Mouse (Mus musculus) cerebellum, adult 2 months (tissue): Measurements from ENCODE around the gene Vmn2r59. TPM values are rescaled to one million over a fixed set of nuclear protein-coding genes. Genes with fewer than 3 reads are reported as not detected.
"Not testable (repeated sequence)": the region's sequence is repeated elsewhere in the genome, so short reads cannot be mapped to it uniquely, and the experiment has no call there.

Source experiments
- DNase-seq, 2 experiments: peaks; one replicate each; pipeline ENCODE4 v3.0.0; 2021
- H3K27ac ChIP-seq: fragments of 200-500 bp; 2 replicates; pipeline ENCODE4 v1.5.1; 2012; ENCODE audit warnings: low read length, control low read depth, inconsistent platforms; ENCODE audit not compliant: insufficient read depth
- H3K27me3 ChIP-seq: fragments of 200-500 bp; 2 replicates; pipeline ENCODE4 v1.6.1; 2012; ENCODE audit warnings: inconsistent platforms, mild to moderate bottlenecking, low read length, moderate library complexity; ENCODE audit not compliant: control insufficient read depth, insufficient read depth
- H3K4me1 ChIP-seq: fragments of 200-500 bp; 2 replicates; pipeline ENCODE4 v1.6.1; 2011; ENCODE audit warnings: low read length; ENCODE audit not compliant: control insufficient read depth, insufficient read depth
- H3K4me3 ChIP-seq: fragments of 200-500 bp; replicated peaks from 2 replicates; pipeline ENCODE3; 2011; ENCODE audit warnings: mild to moderate bottlenecking, low read depth, low read length, control low read depth; ENCODE audit not compliant: insufficient read depth
- CTCF ChIP-seq: fragments of 200-500 bp; IDR thresholded peaks from 2 replicates; pipeline ENCODE4 v1.5.1; 2011; ENCODE audit warnings: low read depth, mild to moderate bottlenecking, control low read depth, low read length, moderate library complexity, borderline replicate concordance; ENCODE audit not compliant: insufficient read depth
- POLR2A ChIP-seq: fragments of 200-500 bp; IDR thresholded peaks from 2 replicates; pipeline ENCODE4 v1.6.1; 2011; ENCODE audit warnings: low read length, control low read depth, borderline replicate concordance; ENCODE audit not compliant: insufficient read depth
- WGBS: fragments of 180-500 bp; shearing (Covaris S2); methylation state at CpG from one replicate; pipeline ENCODE4 v1.1.7; 2018; 5-methylcytosine and 5-hydroxymethylcytosine counted together
- polyA plus RNA-seq: library from polyadenylated mRNA; depleted of rRNA; stranded (reverse); fragments of >200 nt; gene quantifications from 2 replicates; pipeline ENCODE4 v1.2.3, GENCODE M21; 2012; rRNA removed

Vmn2r59 gene
- not detected in 2 replicates for polyA plus RNA-seq

DNA sequence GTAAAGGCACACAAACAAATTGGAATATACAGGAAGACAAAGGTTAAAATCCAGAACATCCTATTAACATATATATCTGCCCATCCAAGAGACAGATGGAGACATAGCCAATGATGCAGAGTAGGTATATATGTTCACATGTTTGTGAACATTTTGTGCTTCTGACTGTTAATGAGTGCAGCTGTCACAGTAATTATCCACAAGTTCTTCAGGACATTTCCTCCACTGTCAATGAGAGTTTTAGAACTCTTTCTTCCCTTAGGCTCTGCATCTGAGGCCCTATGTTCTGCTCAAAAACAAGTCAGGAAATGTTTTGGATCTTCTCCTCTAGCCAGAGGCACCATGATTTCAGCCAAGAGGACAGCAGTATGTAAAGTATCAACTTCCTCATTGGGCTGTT, at the start of gene Vmn2r59:
Vmn2r59 (minus strand) TSS at position 101 of the 400 bp plus-strand sequence.
- H3K27me3 ChIP-seq = no peaks in the 10 kb centered on the region
- no peaks in the 10 kb centered on the region for H3K4me1 ChIP-seq
- no peak within 1 kb of the TSS for H3K4me3 ChIP-seq
- TF ChIP-seq POLR2A = no peak
- TF ChIP-seq CTCF = no peak
- no peak for DNase-seq
- no peak within 1 kb of the TSS for H3K27ac ChIP-seq

DNA sequence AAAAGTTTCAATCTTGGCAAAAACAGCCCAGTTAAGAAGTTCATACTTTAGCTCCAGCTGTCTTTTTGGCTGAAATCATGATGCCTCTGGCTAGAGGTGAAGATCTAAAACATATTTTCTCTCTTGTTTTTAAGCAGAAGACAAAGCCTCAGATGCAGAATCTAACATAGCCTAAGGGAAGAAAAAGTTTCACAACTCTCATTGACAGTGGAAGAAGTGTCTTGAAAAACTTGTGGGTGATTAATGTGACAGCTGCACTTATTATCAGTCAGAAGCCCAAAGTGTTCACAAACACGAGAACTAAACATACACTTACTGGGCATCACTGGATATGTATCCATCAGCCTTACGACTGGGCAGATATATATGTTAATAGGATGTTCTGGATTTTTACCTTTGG, 48.6 kb upstream of the Vmn2r59 start, which contains the start of gene Vmn2r60:
Vmn2r60 (plus strand) TSS at position 301 of the 400 bp plus-strand sequence.
- H3K27ac ChIP-seq = no peak within 1 kb of the TSS
- no peaks in the 10 kb centered on the region for H3K27me3 ChIP-seq
- TF ChIP-seq POLR2A (no peak), CTCF (no peak)
- no peaks in the 10 kb centered on the region for H3K4me1 ChIP-seq
- no peak for DNase-seq
- 66% methylated on average over 2 of the region's 2 CpGs for WGBS
- no peak within 1 kb of the TSS for H3K4me3 ChIP-seq

DNA sequence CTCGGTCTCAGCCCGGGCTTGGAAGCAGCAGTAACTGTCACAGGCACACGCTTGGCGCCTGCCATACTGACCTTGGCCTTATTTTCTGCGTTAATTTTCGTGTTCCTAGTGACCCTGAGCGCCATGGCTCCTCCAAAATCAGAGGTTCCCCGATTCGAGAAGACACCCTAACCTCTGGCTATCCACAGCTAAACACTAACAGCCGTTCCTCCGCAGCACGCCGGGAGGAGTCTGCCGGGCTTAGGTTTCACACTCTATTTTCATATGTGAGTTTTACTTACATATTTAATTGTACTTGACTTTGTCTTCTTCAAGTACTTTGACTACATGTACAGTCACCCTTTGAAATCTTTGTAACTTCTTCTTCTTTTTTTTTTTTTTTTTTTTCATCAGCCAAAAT, 48.2 kb upstream of the Vmn2r59 start:
- H3K4me3 ChIP-seq, H3K27me3 ChIP-seq, DNase-seq, H3K27ac ChIP-seq, H3K4me1 ChIP-seq: not testable (repeated sequence)
- WGBS = 70% methylated on average over 14 of the region's 14 CpGs

Other genes with a start within 250 kb of the Vmn2r59 start
- not detected in 2 replicates for gene Vmn2r58, start 186.3 kb downstream of the Vmn2r59 start, polyA plus RNA-seq
- gene Vmn2r60, start 48.7 kb upstream of the Vmn2r59 start, polyA plus RNA-seq = not detected in 2 replicates
- gene Vmn2r61, start 201.0 kb upstream of the Vmn2r59 start, polyA plus RNA-seq = not detected in 2 replicates